Mouse (Mus musculus): ENCODE data around the gene Adtrp. TPM values are rescaled to one million over a fixed set of nuclear protein-coding genes. Genes with fewer than 3 reads are reported as not detected.

The Adtrp gene
- not detected in 2 replicates for polyA plus RNA-seq (2012)

DNA sequence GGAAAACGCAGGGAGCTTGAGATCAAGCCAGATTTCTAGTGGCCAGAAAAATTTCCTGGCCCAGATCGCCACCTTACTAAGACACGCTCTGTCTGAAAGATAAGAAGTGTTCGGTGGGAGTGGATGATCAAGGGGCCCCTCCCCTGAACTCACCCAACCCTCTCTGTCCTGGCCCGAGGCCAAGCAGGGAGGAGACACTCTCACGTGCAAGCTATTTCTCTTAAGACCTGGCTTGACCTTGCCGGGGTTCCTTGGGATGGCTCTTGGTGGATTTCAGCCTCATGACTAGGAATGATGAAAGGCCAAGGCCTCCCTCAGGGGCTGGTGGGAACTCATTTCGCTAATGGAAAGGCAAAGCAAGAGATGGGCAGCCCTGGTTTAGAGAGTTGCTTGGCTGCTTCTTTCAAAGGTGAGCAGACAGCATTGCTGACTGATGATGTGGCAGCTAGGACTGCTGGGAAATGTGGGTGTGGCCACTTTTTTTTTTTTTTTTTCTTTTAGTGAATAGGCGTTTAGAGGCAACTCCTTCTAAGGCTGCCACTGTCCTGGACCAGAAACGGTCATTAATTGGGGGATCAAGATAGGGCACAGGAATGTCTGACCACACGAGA is at the start of gene Adtrp:
Gene Adtrp (minus strand): TSS at position 169 of the 611 bp plus-strand sequence.
- no peak for TF ChIP-seq GATA1 (IDR thresholded peaks at IDR 0.05; ENCODE audit: low read length)
- H3K36me3 ChIP-seq (ENCODE audit: control insufficient read depth) = no peaks in the 10 kb centered on the region
- no peak within 1 kb of the TSS for H3K4me3 ChIP-seq (replicated peaks)
- H3K9me3 ChIP-seq (ENCODE audit: control insufficient read depth, low read length) = no peaks in the 10 kb centered on the region
- H3K4me1 ChIP-seq (ENCODE audit: control insufficient read depth) = no peaks in the 10 kb centered on the region
- no peaks in the 10 kb centered on the region for H3K27me3 ChIP-seq (ENCODE audit: control insufficient read depth)

DNA sequence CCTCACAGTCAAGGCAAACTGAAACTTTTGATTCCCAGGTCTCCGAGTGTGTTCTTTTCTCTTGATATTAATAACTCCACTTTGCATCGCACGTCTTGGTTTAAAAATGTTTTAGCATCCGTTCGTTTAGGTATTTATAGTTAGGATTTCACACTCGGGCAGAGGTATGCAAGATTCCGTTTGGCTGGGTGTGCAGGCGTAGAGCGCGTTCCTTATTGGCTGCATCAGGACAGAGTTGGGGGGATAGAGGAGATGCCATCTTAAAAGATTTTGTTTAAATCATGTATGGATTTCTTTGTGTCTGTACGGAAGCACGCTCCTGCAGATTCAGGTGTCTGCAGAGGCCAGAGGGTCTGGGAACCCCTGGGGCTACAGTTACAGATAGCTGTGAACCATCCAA is 44.5 kb upstream of the Adtrp start:
- H3K9me3 ChIP-seq (ENCODE audit: control insufficient read depth, low read length) = no peaks in the 10 kb centered on the region
- TF ChIP-seq TAL1 (IDR thresholded peaks at IDR 0.05; ENCODE audit: low read length) (no peak), GATA1 (IDR thresholded peaks at IDR 0.05; ENCODE audit: low read length) (no peak)
- no peaks in the 10 kb centered on the region for H3K4me1 ChIP-seq (ENCODE audit: control insufficient read depth)
- no peaks in the 10 kb centered on the region for H3K27me3 ChIP-seq (ENCODE audit: control insufficient read depth)
- H3K36me3 ChIP-seq (ENCODE audit: control insufficient read depth) = no peaks in the 10 kb centered on the region
- no peak overlapping the region for H3K4me3 ChIP-seq (replicated peaks)

DNA sequence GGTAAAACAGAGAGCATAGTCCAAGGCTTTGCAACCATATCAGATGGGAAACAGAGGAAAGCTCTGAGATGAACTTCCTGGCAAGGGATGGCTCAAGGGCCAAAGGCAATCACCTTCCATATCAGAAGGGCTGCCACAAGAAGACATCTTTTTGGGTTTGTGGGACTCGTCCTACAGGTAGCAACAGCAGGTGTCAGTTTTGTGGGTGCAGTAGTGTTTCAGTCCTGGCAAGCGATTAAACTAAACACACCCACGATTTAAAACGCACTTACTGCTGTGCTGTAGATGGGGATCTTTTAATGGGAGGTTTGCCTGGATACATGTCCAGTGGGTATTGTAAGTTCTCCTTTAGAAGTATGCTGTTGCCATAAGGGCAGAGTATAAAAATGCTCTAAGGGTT is 43.1 kb upstream of the Adtrp start:
- Histone ChIP-seq H3K4me1 (ENCODE audit: control insufficient read depth) (no peaks in the 10 kb centered on the region), H3K9me3 (ENCODE audit: control insufficient read depth, low read length) (no peaks in the 10 kb centered on the region), H3K36me3 (ENCODE audit: control insufficient read depth) (no peaks in the 10 kb centered on the region), H3K4me3 (replicated peaks) (no peak overlapping the region), H3K27me3 (ENCODE audit: control insufficient read depth) (no peaks in the 10 kb centered on the region)
- TF ChIP-seq GATA1 (IDR thresholded peaks at IDR 0.05; ENCODE audit: low read length) (no peak), TAL1 (IDR thresholded peaks at IDR 0.05; ENCODE audit: low read length) (no peak)

DNA sequence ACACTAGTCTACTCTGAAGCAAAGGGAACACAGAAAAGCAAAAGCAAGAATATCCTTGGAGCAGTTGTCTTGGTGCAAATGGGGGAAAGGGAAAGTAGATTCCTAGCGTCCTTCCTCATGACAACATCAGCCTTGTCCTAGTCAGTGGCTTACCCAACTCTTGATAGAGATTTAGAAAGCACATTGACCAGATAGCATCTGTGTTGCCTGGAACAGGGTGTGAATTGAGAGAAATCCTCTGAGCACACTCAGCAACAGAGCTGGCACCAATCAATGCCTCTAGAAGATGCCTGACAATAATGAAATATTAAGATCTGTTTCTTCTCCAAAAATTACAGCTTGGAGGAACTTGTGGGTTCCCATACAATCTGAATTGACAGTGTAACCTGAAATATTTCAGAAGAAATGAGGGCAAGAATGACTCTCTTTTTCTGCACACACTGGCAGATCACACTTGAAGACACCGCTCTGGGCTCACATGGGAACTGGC is 42.7 kb upstream of the Adtrp start:
- no peak overlapping the region for H3K4me3 ChIP-seq (replicated peaks)
- H3K4me1 ChIP-seq (ENCODE audit: control insufficient read depth) = no peaks in the 10 kb centered on the region
- no peaks in the 10 kb centered on the region for H3K36me3 ChIP-seq (ENCODE audit: control insufficient read depth)
- H3K9me3 ChIP-seq (ENCODE audit: control insufficient read depth, low read length) = no peaks in the 10 kb centered on the region
- H3K27me3 ChIP-seq (ENCODE audit: control insufficient read depth) = no peaks in the 10 kb centered on the region
- TF ChIP-seq GATA1 (IDR thresholded peaks at IDR 0.05; ENCODE audit: low read length) (no peak), TAL1 (IDR thresholded peaks at IDR 0.05; ENCODE audit: low read length) (no peak)

DNA sequence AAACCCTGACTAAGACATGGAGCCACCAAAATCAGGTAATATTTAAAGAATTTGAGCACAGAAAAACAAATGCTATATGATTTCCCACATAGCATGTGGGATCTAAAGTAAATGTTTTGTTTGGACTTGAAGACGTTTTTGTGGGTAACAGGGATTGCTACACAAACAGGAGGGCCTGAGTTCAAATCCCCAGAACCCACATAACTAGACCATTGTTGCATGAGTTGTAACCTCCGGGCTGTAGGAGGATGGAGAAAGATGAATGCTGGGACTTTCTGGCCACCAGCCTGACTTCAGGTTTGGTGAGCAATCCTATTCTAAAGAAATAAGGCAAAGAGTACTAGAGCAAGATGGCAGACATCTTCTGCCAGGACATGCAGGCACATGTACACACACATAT is 41.2 kb upstream of the Adtrp start:
- TF ChIP-seq GATA1 (IDR thresholded peaks at IDR 0.05; ENCODE audit: low read length) = no peak

DNA sequence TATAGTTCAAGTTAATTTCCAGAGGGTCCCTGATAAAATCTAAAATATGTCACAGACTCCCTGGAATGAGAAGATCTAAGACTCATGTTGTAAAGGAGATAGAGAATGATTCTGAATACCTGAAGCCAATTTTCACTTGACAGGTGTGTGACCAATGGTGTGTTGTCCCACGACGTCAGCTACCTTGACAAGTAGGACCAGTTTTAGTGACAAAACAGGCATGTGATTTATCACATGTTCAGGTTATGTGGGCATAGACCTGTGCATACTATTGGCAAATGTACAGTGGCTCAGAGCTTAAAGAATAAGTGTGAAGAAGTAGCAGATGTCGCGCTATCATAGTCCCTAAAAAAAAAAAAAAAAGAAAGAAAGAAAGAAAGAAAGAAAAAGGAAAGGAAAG is 38.6 kb upstream of the Adtrp start:
- TF ChIP-seq TAL1 (IDR thresholded peaks at IDR 0.05; ENCODE audit: low read length) (no peak), GATA1 (IDR thresholded peaks at IDR 0.05; ENCODE audit: low read length) (no peak)
- H3K4me1 ChIP-seq (ENCODE audit: control insufficient read depth) = no peaks in the 10 kb centered on the region
- no peaks in the 10 kb centered on the region for H3K27me3 ChIP-seq (ENCODE audit: control insufficient read depth)

More for the DNA sequence above, 41.2 kb upstream of the Adtrp start:
- Histone ChIP-seq H3K4me1 (ENCODE audit: control insufficient read depth) (no peaks in the 10 kb centered on the region), H3K9me3 (ENCODE audit: control insufficient read depth, low read length) (no peaks in the 10 kb centered on the region), H3K36me3 (ENCODE audit: control insufficient read depth) (no peaks in the 10 kb centered on the region), H3K27me3 (ENCODE audit: control insufficient read depth) (no peaks in the 10 kb centered on the region), H3K4me3 (replicated peaks) (no peak overlapping the region)

DNA sequence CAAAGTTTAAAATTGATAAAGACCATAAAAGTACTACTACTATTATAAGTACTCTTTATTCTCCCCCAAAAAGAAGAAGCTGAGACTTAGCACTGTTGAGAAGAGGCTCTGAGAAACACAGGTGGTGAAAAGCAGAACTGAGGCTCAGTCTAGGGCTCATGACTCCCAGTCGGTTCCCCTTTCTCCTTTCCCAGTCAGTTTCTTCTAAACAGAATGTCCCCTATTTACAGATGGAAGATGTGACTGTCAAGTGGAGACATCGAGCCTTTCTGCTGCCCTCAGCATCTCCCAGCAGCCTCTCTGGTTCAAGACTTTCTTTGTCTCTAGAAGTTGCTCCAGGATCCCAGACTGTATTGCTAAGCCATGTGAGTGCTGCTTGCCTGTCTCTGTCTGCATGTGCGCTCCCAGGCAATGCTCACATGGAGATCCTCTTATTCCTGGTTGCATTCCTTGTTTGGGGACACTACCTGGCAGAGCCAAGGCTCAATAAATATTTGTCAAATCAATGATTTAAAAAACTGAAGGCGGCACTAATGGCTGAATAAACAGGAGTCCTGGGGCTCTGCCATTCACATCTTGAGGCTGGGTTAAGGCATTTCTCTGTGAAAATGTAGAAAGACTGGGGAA is 36.3 kb upstream of the Adtrp start:
- TF ChIP-seq TAL1 (IDR thresholded peaks at IDR 0.05; ENCODE audit: low read length) (no peak), GATA1 (IDR thresholded peaks at IDR 0.05; ENCODE audit: low read length) (no peak)
- no peaks in the 10 kb centered on the region for H3K4me1 ChIP-seq (ENCODE audit: control insufficient read depth)
- H3K27me3 ChIP-seq (ENCODE audit: control insufficient read depth) = no peaks in the 10 kb centered on the region
- H3K36me3 ChIP-seq (ENCODE audit: control insufficient read depth) = no peaks in the 10 kb centered on the region
- H3K4me3 ChIP-seq (replicated peaks) = no peak overlapping the region
- H3K9me3 ChIP-seq (ENCODE audit: control insufficient read depth, low read length) = no peaks in the 10 kb centered on the region

More for the DNA sequence above, 38.6 kb upstream of the Adtrp start:
- Histone ChIP-seq H3K9me3 (ENCODE audit: control insufficient read depth, low read length) (no peaks in the 10 kb centered on the region), H3K4me3 (replicated peaks) (no peak overlapping the region), H3K36me3 (ENCODE audit: control insufficient read depth) (no peaks in the 10 kb centered on the region)

DNA sequence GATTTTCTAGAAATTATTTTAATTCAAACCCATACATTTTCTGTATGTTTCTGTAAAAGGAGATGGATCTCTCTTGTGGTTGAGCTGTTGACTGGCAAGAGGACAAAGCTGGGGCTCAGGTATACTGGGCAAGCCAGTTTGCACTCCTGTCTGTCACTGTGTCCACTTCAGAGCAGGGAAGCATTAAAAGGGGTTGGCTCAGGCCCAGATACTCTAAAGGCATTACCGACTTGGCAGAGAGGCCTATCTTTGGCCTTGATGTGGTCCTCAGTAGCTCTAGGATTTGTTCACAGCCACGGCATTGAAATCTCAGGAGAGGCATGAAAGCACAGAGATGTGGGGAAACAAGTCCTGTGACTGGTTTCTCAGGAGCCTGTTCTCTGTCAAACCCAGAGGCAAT is 33.7 kb upstream of the Adtrp start:
- Histone ChIP-seq H3K4me1 (ENCODE audit: control insufficient read depth) (no peaks in the 10 kb centered on the region), H3K27me3 (ENCODE audit: control insufficient read depth) (no peaks in the 10 kb centered on the region), H3K9me3 (ENCODE audit: control insufficient read depth, low read length) (no peaks in the 10 kb centered on the region), H3K36me3 (ENCODE audit: control insufficient read depth) (no peaks in the 10 kb centered on the region), H3K4me3 (replicated peaks) (no peak overlapping the region)
- TF ChIP-seq GATA1 (IDR thresholded peaks at IDR 0.05; ENCODE audit: low read length) (no peak), TAL1 (IDR thresholded peaks at IDR 0.05; ENCODE audit: low read length) (no peak)

DNA sequence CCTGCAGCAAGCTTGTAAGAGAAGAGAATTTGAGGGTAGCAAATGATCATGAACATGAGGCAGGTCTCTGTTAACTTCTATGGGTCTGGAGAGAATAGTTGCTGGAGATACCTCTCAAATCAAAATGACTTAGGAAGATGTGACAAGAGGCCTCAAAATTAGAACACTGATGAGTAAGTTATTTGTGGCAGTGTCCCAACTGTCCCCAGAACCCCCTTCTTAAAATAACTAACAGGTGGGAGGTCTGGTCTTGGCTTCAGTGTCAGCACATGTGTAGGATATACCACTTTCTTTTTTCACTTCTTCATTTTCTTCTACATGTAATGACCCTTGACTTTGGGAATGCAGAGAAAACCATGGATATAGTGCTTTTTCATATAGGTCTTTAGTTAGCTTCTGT is 33.0 kb upstream of the Adtrp start:
- TF ChIP-seq GATA1 (IDR thresholded peaks at IDR 0.05; ENCODE audit: low read length) = no peak
- TF ChIP-seq TAL1 (IDR thresholded peaks at IDR 0.05; ENCODE audit: low read length) = no peak
- no peaks in the 10 kb centered on the region for H3K27me3 ChIP-seq (ENCODE audit: control insufficient read depth)
- no peaks in the 10 kb centered on the region for H3K36me3 ChIP-seq (ENCODE audit: control insufficient read depth)
- H3K4me3 ChIP-seq (replicated peaks) = no peak overlapping the region
- H3K9me3 ChIP-seq (ENCODE audit: control insufficient read depth, low read length) = no peaks in the 10 kb centered on the region
- H3K4me1 ChIP-seq (ENCODE audit: control insufficient read depth) = no peaks in the 10 kb centered on the region

All from erythroblast, embryonic 14.5 days (primary cell).